Mouse (Mus musculus) neutrophil, adult 59 days (primary cell): Measurements from ENCODE around the gene Psma6. TPM values are rescaled to one million over a fixed set of nuclear protein-coding genes. Genes with fewer than 3 reads are reported as not detected.

ENCODE experiments used
- total RNA-seq, 2 experiments: library from RNA; stranded (reverse); gene quantifications; 1 replicate in 1 of 2; 2 replicates in 1 of 2; pipeline ENCODE4 v1.2.4; 2023

Gene Psma6
- 10 to 100 TPM; 85.9 to 96.4 TPM for total RNA-seq

GRCm38 (mm10) chr12:55384023-55384749 is at the start of gene Psma6:
TSS of gene Psma6 (plus strand) at chr12:55384222.

Other genes starting within 250 kb of the Psma6 start
- gene Srp54b, start 229.1 kb upstream of the Psma6 start, total RNA-seq, result 10 to 100 TPM; 28.1 to 32.7 TPM
- gene 1700047I17Rik2, start 184.6 kb upstream of the Psma6 start, total RNA-seq, result 10 to 100 TPM in 1 of 2 experiments, 1 to 10 TPM in 1; 5.3 to 10.1 TPM
- 10 to 100 TPM; 12.0 to 12.4 TPM for gene Srp54c, start 154.1 kb upstream of the Psma6 start, total RNA-seq
- gene 1110008L16Rik, start 84.6 kb upstream of the Psma6 start, total RNA-seq, result 1 to 10 TPM; 3.7 to 4.3 TPM
- 10 to 100 TPM; 18.7 to 18.9 TPM for gene Ppp2r3c, start 81.2 kb upstream of the Psma6 start, total RNA-seq
- 100 to 1,000 TPM; 275 to 280 TPM for gene Nfkbia, start 108.4 kb downstream of the Psma6 start, total RNA-seq
- not detected for gene Aldoart2, start 181.0 kb downstream of the Psma6 start, total RNA-seq
- not detected for gene Insm2, start 215.2 kb downstream of the Psma6 start, total RNA-seq